Mouse (Mus musculus) testis, adult 2 months (tissue): ENCODE data around the gene Gpam. TPM values are rescaled to one million over a fixed set of nuclear protein-coding genes. Genes with fewer than 3 reads are reported as not detected.

Experiments used
- H3K27ac ChIP-seq: fragments of 200-500 bp; 2 replicates; pipeline ENCODE4 v1.5.1; 2012; ENCODE audit warnings: low read depth, low read length; ENCODE audit not compliant: control insufficient read depth, insufficient read depth
- H3K27me3 ChIP-seq: fragments of 200-500 bp; 2 replicates; pipeline ENCODE4 v1.6.1; 2012; ENCODE audit warnings: mild to moderate bottlenecking, low read length, moderate library complexity; ENCODE audit not compliant: control insufficient read depth, insufficient read depth
- H3K36me3 ChIP-seq: fragments of 200-500 bp; 2 replicates; pipeline ENCODE4 v1.6.1; 2012; ENCODE audit warnings: mild to moderate bottlenecking, low read length; ENCODE audit not compliant: control insufficient read depth, insufficient read depth
- H3K4me1 ChIP-seq: fragments of 200-500 bp; 2 replicates; pipeline ENCODE4 v1.6.1; 2012; ENCODE audit warnings: low read length; ENCODE audit not compliant: control insufficient read depth, insufficient read depth
- H3K4me3 ChIP-seq: fragments of 200-500 bp; 2 replicates; pipeline ENCODE4 v1.5.1; 2012; ENCODE audit warnings: low read depth, mild to moderate bottlenecking, low read length, moderate library complexity, mixed read lengths; ENCODE audit not compliant: control insufficient read depth
- CTCF ChIP-seq: fragments of 200-500 bp; IDR thresholded peaks from 2 replicates; pipeline ENCODE4 v1.5.1; 2012; ENCODE audit warnings: low read depth, mild to moderate bottlenecking, inconsistent platforms, low read length, moderate library complexity; ENCODE audit not compliant: control insufficient read depth, insufficient read depth, insufficient replicate concordance
- POLR2A ChIP-seq: fragments of 200-500 bp; IDR thresholded peaks from 2 replicates; pipeline ENCODE4 v1.6.1; 2012; ENCODE audit warnings: low read depth, mild to moderate bottlenecking, inconsistent platforms, low read length, moderate library complexity; ENCODE audit not compliant: control insufficient read depth
- polyA plus RNA-seq: library from polyadenylated mRNA; depleted of rRNA; stranded (reverse); fragments of >200 nt; gene quantifications from 2 replicates; pipeline ENCODE4 v1.2.3, GENCODE M21; 2012

Gene Gpam
- polyA plus RNA-seq, 1 experiment, result 9.3 TPM

DNA sequence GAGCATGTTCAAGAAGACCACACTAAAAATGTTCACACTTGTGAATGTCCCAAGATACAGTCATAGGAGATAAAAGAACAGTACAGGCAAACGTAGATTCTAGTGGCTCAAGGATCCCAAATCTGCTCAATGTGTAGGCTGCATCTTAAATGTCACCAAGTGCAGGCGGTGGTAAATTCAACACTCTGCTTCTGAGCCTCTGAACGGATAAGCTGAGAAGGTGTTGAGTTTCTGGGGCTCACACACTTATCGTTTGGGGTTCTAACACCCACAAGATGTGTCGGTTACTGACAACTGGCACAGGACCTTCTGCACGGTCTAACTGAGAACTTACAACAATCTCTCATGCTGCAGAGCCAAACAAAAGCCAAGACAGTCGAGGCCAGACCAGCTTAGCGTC is 50.2 kb downstream of the Gpam start:
- H3K4me1 ChIP-seq, result no peaks in the 10 kb centered on the region

DNA sequence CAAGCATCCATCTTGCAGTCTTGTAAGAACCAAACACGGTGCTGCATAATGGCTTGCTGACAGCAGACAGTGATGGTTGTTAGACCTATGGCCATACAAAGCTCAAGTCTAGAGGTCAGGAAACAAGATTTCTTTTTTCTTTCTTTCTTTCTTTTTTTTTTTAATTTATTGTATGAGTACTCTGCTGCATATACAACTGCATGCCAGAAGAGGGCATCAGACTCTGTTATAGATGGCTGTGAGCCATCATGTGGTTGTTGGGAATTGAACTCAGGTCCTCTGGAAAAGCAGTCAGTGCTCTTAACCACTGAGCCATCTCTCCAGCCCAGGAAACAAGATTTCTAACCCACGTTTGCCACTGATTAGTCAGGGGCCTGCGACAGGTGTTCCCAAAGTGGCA is 54.0 kb downstream of the Gpam start:
- Histone ChIP-seq H3K27ac (no peak overlapping the region), H3K36me3 (no peaks in the 10 kb centered on the region), H3K4me3 (no peak overlapping the region), H3K27me3 (no peaks in the 10 kb centered on the region), H3K4me1 (no peaks in the 10 kb centered on the region)
- TF ChIP-seq CTCF (no peak), POLR2A (no peak)

More for the DNA sequence above, 50.2 kb downstream of the Gpam start:
- no peak overlapping the region for H3K27ac ChIP-seq
- no peaks in the 10 kb centered on the region for H3K27me3 ChIP-seq
- no peak for TF ChIP-seq POLR2A
- no peak for TF ChIP-seq CTCF
- no peak overlapping the region for H3K4me3 ChIP-seq
- no peaks in the 10 kb centered on the region for H3K36me3 ChIP-seq

- no peak for TF ChIP-seq POLR2A
- H3K27me3 ChIP-seq, result no peaks in the 10 kb centered on the region
- H3K4me1 ChIP-seq, result no peaks in the 10 kb centered on the region; the same call in 1 of the 2 replicates
- H3K4me3 ChIP-seq, result no peak overlapping the region
- no peak overlapping the region for H3K27ac ChIP-seq
- no peaks in the 10 kb centered on the region for H3K36me3 ChIP-seq
Measured at GRCm38 (mm10) chr19:55069054-55069453, 58.0 kb downstream of the Gpam start.

DNA sequence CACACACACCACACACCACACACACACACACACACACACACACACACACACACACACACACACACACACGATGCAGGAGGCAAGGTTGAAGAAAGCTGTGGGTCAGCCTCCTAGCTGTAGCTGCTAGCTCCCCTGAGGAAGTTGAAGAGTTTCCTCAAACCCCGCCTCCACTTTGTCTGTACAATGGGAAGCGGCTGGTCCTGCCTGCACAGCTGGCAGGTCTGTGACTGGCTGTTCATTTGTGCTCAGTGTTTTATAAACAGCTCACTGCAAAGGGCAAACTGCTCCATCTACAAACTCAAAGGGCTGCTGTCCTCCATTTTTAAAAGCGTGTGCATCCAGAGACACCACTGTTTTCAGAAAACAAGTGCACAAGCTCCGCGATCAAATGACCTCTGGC is 63.8 kb downstream of the Gpam start:
- no peak overlapping the region for H3K4me3 ChIP-seq
- no peaks in the 10 kb centered on the region for H3K27me3 ChIP-seq
- H3K36me3 ChIP-seq, result no peaks in the 10 kb centered on the region
- no peak overlapping the region for H3K27ac ChIP-seq
- no peak for TF ChIP-seq CTCF
- TF ChIP-seq POLR2A, result no peak
- H3K4me1 ChIP-seq, result peaks cover 7% of the 10 kb centered on the region

DNA sequence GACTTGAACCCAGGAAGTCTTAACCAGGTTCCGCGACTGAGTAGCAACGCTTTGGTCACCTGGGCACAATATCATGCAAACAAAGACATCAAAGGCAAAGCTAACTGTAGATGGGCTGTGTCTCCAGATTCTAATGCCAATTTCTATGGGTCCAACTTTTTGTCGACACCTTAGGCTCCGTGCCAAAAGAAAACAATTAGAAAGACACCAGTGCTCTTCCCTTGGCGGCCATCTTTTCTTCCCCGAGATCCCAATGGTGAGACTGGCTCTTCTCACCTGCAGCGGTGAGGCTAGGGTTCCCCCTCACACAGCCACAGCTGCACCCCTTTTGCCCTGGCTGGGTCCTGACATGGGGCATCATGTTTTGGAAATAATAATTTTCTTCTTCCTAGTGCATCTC is 64.5 kb downstream of the Gpam start:
- Histone ChIP-seq H3K4me1 (peaks cover 7% of the 10 kb centered on the region), H3K27me3 (no peaks in the 10 kb centered on the region)
- TF ChIP-seq CTCF (no peak), POLR2A (no peak)

GRCm38 (mm10) chr19:55061951-55062350 is 65.1 kb downstream of the Gpam start:
- no peak for TF ChIP-seq POLR2A
- no peak for TF ChIP-seq CTCF
- Histone ChIP-seq H3K4me1 (peaks cover 7% of the 10 kb centered on the region), H3K27ac (no peak overlapping the region), H3K4me3 (peak overlapping the region; percentile 9), H3K27me3 (no peaks in the 10 kb centered on the region), H3K36me3 (no peaks in the 10 kb centered on the region)

More for the DNA sequence above, 64.5 kb downstream of the Gpam start:
- H3K36me3 ChIP-seq, result no peaks in the 10 kb centered on the region
- no peak overlapping the region for H3K27ac ChIP-seq
- no peak overlapping the region; the same call in 1 of the 2 replicates for H3K4me3 ChIP-seq

DNA sequence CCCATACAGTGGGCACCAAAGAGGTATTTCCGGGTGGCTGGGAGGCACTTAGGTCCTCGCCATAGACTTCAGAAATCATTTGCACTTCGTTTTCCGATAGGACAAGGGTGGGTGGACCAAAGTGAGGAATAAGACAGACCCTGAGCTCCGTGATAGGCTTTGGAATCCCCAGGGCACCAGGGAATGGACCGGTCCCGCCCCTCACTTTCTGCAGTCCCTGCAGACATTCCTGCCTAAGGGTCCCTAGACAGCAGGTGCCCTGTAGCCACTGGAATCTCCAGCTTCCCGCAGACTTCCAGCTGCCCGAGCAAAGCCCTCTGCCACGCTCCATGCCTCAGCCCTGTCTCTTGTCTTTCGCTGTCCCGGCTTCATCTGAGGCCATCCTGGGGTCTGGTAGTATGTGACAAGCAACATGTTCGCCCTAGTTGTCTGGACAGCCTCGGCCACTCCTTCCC is 65.6 kb downstream of the Gpam start:
- TF ChIP-seq CTCF, result no peak
- TF ChIP-seq POLR2A, result no peak
- H3K36me3 ChIP-seq, result no peaks in the 10 kb centered on the region
- H3K4me1 ChIP-seq, result peaks cover 7% of the 10 kb centered on the region
- no peak overlapping the region for H3K27ac ChIP-seq
- no peak overlapping the region for H3K4me3 ChIP-seq
- H3K27me3 ChIP-seq, result no peaks in the 10 kb centered on the region

DNA sequence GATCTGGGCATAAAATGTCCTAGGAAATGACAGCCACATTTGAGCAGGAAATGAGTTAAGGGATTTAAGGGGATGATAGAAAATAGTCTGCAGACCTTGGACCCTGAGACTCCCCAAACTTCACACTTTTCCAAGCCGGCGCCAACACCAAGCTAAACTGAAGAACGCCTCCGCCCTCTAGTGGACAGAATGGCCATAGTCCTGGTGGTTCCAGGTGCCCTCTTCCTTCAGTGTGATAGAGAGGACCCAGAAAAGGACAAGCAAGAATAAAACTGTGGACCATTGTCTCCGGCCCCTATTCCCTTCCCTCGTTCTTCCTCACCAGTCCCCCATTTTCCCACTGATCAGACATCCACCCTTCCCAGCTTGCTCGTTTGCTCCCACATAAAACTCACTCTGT is 66.1 kb downstream of the Gpam start:
- Histone ChIP-seq H3K27ac (no peak overlapping the region), H3K4me3 (no peak overlapping the region), H3K36me3 (no peaks in the 10 kb centered on the region), H3K4me1 (peaks cover 7% of the 10 kb centered on the region), H3K27me3 (no peaks in the 10 kb centered on the region)
- TF ChIP-seq CTCF (peak; percentile 77), POLR2A (no peak)
